Mouse (Mus musculus) hindbrain, postnatal 0 days (tissue): ENCODE data around the gene Kif6. TPM values are rescaled to one million over a fixed set of nuclear protein-coding genes. Genes with fewer than 3 reads are reported as not detected.

Experiments used
- ATAC-seq: fragments of 200-750 bp; cut with Nextera tagmentation; 2 replicates; pipeline ENCODE4 v1.8.0; 2017; ENCODE audit warnings: mild to moderate bottlenecking, moderate TSS enrichment, moderate library complexity
- DNase-seq: peaks from one replicate; pipeline ENCODE4 v3.0.0-alpha.2; 2015; ENCODE audit warnings: low spot score
- H3K27ac ChIP-seq: fragments of 300-500 bp; sonication (generic); 2 replicates; pipeline ENCODE4 v1.5.1; 2014; ENCODE audit warnings: mild to moderate bottlenecking
- H3K27me3 ChIP-seq: fragments of 300-500 bp; sonication (generic); 2 replicates; pipeline ENCODE4 v1.6.1; 2014; ENCODE audit warnings: low read length, mixed read lengths; ENCODE audit not compliant: insufficient read depth
- H3K36me3 ChIP-seq: fragments of 300-500 bp; sonication (generic); 2 replicates; pipeline ENCODE4 v1.6.1; 2014; ENCODE audit warnings: low read length, mixed read lengths; ENCODE audit not compliant: insufficient read depth
- H3K4me1 ChIP-seq: fragments of 300-500 bp; sonication (generic); 2 replicates; pipeline ENCODE4 v1.6.1; 2014; ENCODE audit warnings: antibody characterized with exemption, low read length, mixed read lengths; ENCODE audit not compliant: insufficient read depth
- H3K4me2 ChIP-seq: fragments of 300-500 bp; sonication (generic); 2 replicates; pipeline ENCODE4 v1.6.1; 2014; ENCODE audit warnings: low read depth, mild to moderate bottlenecking, low read length, moderate library complexity, mixed read lengths
- H3K4me3 ChIP-seq: fragments of 300-500 bp; sonication (generic); 2 replicates; pipeline ENCODE4 v1.5.1; 2014; ENCODE audit warnings: low read length
- H3K9ac ChIP-seq: fragments of 300-500 bp; sonication (generic); replicated peaks from 2 replicates; pipeline ENCODE4 v1.6.1; 2014; ENCODE audit warnings: mild to moderate bottlenecking, low read length, moderate library complexity, mixed read lengths
- H3K9me3 ChIP-seq: fragments of 300-500 bp; sonication (generic); 2 replicates; pipeline ENCODE4 v1.6.1; 2016; ENCODE audit warnings: low read length, mixed read lengths
- CTCF ChIP-seq: IDR thresholded peaks from 2 replicates; pipeline ENCODE4 v1.5.1; 2016; ENCODE audit warnings: antibody characterized with exemption, control low read depth, low read depth
- WGBS: fragments of 180-500 bp; shearing (Covaris S2); extraction: QIAGEN DNeasy Blood & Tissue Kit; methylation state at CpG from one replicate; pipeline ENCODE4 v1.1.7; 2014; 5-methylcytosine and 5-hydroxymethylcytosine counted together
- polyA plus RNA-seq: library from polyadenylated mRNA; unstranded; fragments of >200 nt; fragmentation: Nextera tagmentation; extraction: Ambion mirVana; gene quantifications from 2 replicates; pipeline ENCODE4 v1.2.1, GENCODE M21; 2015
- total RNA-seq: library from RNA; depleted of rRNA; stranded (reverse); fragments of >200 nt; gene quantifications from 2 replicates; pipeline ENCODE4 v1.2.3, GENCODE M21; 2014

Gene Kif6
- total and polyA plus RNA-seq, 2 experiments from 2014 or later: 1.5 to 2.6 TPM

DNA sequence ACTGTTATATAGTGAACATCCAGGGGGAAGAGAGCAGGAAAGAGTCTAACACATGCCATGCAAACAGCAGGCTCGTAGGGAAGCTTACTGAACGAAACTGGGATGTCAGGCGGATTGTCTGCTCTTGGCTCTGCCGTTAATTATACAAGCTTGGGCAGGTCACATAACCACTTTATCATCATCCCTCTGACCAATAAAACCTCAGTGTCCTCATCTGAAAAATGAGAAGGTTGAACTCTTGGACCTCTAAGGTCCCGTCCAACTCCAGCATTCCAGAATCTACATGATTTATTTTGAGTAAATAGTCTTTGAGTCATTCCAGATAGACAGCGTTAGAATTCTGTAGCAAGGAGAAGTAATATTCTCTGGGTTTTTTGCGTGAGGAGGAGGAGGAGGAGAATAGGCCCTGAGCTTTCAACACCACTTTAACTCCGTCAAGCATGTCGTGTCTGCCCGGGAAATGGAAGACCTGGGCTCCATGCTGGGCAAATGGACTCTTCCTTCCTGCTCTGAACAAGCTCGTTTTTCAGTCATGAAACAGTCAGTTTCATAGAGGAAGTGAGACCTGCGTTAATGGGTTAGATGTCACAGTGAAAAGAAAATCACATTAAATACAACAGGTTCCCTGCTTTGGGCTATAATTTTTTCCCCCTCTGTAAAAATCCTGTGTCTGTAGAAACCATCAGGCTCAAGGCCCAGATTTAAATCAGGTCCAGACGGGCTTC, 162.3 kb downstream of the Kif6 start:
- WGBS: 79% methylated on average over 13 of the region's 13 CpGs
- ATAC-seq: no peak
- TF ChIP-seq CTCF: no peak

DNA sequence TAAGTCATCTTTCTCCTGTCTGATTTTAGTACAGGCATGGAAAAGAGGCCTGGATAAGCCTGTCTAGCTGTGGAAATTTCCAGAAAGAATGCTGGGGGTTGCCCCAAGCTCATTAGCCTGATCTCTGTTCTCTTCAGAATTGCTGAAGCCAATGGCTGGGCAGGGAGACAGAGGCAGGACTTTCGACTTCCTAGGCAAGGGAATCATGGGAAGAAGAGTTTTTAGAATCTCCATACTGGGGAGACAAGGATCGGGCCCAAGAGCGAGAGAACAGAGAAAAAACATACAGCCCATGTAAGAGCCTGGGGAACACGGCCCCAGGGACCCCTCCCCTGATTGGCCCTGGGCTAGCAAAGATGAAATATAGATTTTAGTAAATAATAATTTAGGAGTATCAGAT, 164.1 kb downstream of the Kif6 start:
- no peak for TF ChIP-seq CTCF

More for the DNA sequence above, 162.3 kb downstream of the Kif6 start:
- Histone ChIP-seq H3K9me3 (no peaks in the 10 kb centered on the region), H3K9ac (no peak overlapping the region), H3K27me3 (no peaks in the 10 kb centered on the region), H3K4me1 (no peaks in the 10 kb centered on the region), H3K4me3 (no peak overlapping the region), H3K36me3 (no peaks in the 10 kb centered on the region), H3K4me2 (no peak overlapping the region), H3K27ac (no peak overlapping the region)
- no peak for DNase-seq

DNA sequence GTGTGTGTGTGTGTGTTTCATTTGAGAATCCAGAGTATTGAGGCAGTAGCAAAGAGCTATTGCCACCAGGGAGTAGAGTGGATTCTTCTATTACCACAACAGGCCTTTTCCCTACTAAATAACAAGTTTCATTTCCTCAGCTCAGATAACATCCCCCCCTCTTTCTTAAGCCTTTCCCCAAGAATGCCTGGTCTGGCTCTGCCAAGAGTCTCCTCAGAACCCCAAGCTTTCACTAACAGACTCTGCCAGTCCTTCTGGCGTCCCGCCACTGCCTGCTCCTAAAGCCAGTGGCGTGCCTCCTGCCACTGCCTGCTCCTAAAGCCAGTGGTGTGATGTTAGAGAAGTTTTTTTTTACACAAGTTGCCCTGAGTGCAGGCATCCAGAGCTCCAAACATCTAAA, 164.6 kb downstream of the Kif6 start:
- 58% methylated on average over 3 of the region's 3 CpGs for WGBS
- Histone ChIP-seq H3K9ac (no peak overlapping the region), H3K27me3 (no peaks in the 10 kb centered on the region), H3K4me1 (no peaks in the 10 kb centered on the region), H3K4me2 (no peak overlapping the region), H3K27ac (no peak overlapping the region), H3K4me3 (no peak overlapping the region), H3K36me3 (no peaks in the 10 kb centered on the region), H3K9me3 (no peaks in the 10 kb centered on the region)
- DNase-seq (peak; percentile 51), ATAC-seq (no peak)
- TF ChIP-seq CTCF: no peak

More for the DNA sequence above, 164.1 kb downstream of the Kif6 start:
- Histone ChIP-seq H3K4me1 (no peaks in the 10 kb centered on the region), H3K9ac (no peak overlapping the region), H3K36me3 (no peaks in the 10 kb centered on the region), H3K4me3 (no peak overlapping the region), H3K27ac (no peak overlapping the region), H3K9me3 (no peaks in the 10 kb centered on the region), H3K4me2 (no peak overlapping the region), H3K27me3 (no peaks in the 10 kb centered on the region)
- WGBS: 88% methylated on average over 4 of the region's 4 CpGs
- ATAC-seq (no peak), DNase-seq (no peak)

DNA sequence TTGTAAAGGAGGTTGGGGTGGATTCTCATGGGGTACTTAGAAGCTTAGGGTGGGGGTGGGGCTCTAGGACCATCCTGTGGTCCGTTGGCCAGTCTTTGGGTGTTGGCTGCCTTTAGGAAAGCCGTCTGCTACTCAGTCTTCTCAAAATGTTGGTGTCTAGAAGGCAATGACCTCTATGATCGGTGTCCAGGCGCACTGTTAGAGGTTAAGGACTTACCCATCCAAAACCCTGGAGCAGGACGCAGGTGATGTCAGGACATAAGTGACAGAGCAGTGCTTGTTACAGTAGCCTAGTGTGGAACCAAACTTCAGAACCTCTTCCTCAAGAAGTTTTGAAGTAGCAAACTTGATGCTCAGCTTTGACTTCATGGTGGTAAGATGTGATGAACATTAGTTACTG, 170.9 kb downstream of the Kif6 start:
- Histone ChIP-seq H3K4me1 (no peaks in the 10 kb centered on the region), H3K27ac (no peak overlapping the region), H3K9ac (no peak overlapping the region), H3K4me2 (no peak overlapping the region), H3K36me3 (no peaks in the 10 kb centered on the region), H3K4me3 (no peak overlapping the region), H3K27me3 (no peaks in the 10 kb centered on the region), H3K9me3 (no peaks in the 10 kb centered on the region)
- no peak for DNase-seq
- no peak for ATAC-seq
- 87% methylated on average over 5 of the region's 5 CpGs for WGBS
- no peak for TF ChIP-seq CTCF

DNA sequence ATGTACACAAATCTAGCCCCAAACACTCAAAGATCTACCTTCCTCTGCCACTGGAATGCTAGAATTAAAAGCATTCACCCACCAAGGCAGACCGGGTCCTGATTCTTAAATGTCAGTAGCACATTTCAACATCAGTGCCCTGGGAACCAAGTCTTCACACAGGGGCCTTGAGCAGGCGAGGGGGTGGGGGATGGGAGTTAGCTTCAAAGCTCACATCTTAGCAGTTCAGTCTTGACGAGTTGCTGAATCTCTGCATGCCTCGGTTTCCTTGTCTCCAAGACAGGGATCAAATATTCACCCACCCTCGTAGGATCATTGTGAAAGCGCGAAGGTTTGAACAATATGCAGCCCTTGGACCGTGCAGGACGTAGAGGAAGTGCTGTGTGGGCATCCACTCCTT, 172.4 kb downstream of the Kif6 start:
- ATAC-seq (no peak), DNase-seq (no peak)
- WGBS: 51% methylated on average over 9 of the region's 9 CpGs
- no peak overlapping the region for H3K4me3 ChIP-seq
- H3K27ac ChIP-seq: no peak overlapping the region
- H3K9ac ChIP-seq: no peak overlapping the region
- no peak overlapping the region for H3K4me2 ChIP-seq
- H3K4me1 ChIP-seq: no peaks in the 10 kb centered on the region
- H3K9me3 ChIP-seq: no peaks in the 10 kb centered on the region
- no peaks in the 10 kb centered on the region for H3K36me3 ChIP-seq
- TF ChIP-seq CTCF: no peak
- no peaks in the 10 kb centered on the region for H3K27me3 ChIP-seq

DNA sequence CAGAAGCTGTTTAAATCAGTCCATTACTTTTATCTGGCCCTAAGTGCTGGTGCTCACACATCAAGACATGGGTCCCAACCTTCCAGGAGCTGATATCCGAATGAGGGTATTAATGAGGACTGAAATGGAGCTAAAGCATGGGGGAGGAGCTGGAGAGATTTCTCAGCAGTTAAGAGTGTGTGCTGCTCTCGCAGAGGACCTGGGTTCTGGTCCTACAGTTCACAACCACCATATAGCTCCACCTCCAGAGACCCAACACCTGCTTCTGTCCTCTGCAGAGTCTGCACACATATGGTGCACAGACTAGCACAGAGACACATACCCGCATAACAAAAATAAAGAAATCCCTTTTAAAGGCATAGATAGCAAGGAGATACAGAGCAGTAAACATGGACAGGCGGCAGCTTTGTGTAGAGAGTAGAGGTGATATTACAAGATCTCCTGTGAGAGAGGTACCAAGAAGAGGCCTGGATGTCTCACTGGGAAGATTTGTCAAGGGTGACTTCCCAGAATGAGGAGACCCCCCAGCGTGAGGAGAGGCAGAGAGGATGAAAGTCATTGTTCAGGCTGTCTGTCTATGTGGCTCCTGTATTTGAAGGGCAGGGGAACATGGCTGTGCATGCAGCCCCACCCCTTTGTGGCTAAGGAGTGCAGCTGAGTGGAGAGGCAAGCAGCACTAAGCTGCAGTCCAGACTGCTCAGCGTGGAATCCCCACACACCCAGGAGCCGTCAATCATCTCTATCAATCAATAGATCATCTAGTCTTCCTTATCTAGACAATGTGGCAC, 173.4 kb downstream of the Kif6 start:
- Histone ChIP-seq H3K27me3 (no peaks in the 10 kb centered on the region), H3K36me3 (no peaks in the 10 kb centered on the region), H3K4me3 (no peak overlapping the region), H3K9me3 (no peaks in the 10 kb centered on the region), H3K4me2 (no peak overlapping the region), H3K4me1 (no peaks in the 10 kb centered on the region), H3K27ac (no peak overlapping the region), H3K9ac (no peak overlapping the region)
- 56% methylated on average over 7 of the region's 7 CpGs for WGBS
- ATAC-seq: no peak
- TF ChIP-seq CTCF: no peak
- no peak for DNase-seq

DNA sequence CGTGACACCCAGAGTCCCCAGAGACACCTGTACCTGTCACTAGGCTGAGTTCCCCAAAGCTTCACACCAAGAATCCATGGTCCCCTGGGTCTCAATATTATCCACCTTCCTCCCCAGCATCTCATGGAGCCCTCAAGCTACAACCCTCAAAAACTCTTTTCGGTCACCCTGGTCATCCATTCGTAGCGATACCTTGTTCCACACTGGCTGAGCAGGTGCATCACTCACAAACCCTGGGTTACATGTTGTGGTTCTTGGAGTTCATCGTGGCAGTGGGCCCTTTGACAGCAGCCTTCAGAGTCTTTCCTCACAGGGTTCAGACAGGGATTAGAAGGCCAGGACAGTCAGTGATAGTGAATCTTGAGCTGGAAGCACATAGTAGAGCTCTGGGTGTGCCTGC, 176.6 kb downstream of the Kif6 start:
- TF ChIP-seq CTCF: no peak
- Histone ChIP-seq H3K9me3 (no peaks in the 10 kb centered on the region), H3K27me3 (no peaks in the 10 kb centered on the region), H3K4me1 (no peaks in the 10 kb centered on the region), H3K9ac (no peak overlapping the region), H3K36me3 (no peaks in the 10 kb centered on the region), H3K27ac (no peak overlapping the region), H3K4me3 (no peak overlapping the region), H3K4me2 (no peak overlapping the region)
- DNase-seq (no peak), ATAC-seq (no peak)
- 96% methylated on average over 5 of the region's 5 CpGs for WGBS
